Mouse (Mus musculus) spleen, adult 2 months (tissue): ENCODE data around the gene Slc7a4. TPM values are rescaled to one million over a fixed set of nuclear protein-coding genes. Genes with fewer than 3 reads are reported as not detected.
A peak's percentile ranks its signal among the peaks of the same experiment; 100 is the strongest.
"Not testable (repeated sequence)": the region's sequence is repeated elsewhere in the genome, so short reads cannot be mapped to it uniquely, and the experiment has no call there.

Experiments used
- DNase-seq, 2 experiments: peaks; one replicate each; pipeline versions ENCODE4 v3.0.0 to v3.0.0-alpha.2; 2012 to 2021; ENCODE audit warnings: low spot score in 2 of 2, low read depth in 1 of 2
- H3K27ac ChIP-seq: fragments of 200-500 bp; 2 replicates; pipeline ENCODE4 v1.5.1; 2012; ENCODE audit warnings: low read length, inconsistent platforms; ENCODE audit not compliant: insufficient read depth
- H3K27me3 ChIP-seq: fragments of 200-500 bp; 2 replicates; pipeline ENCODE4 v1.6.1; 2012; ENCODE audit warnings: mild to moderate bottlenecking, moderate library complexity, low read length, inconsistent platforms; ENCODE audit not compliant: control insufficient read depth, insufficient read depth
- H3K36me3 ChIP-seq: fragments of 200-500 bp; 2 replicates; pipeline ENCODE4 v1.6.1; 2012; ENCODE audit warnings: mild to moderate bottlenecking, low read length, inconsistent platforms; ENCODE audit not compliant: control insufficient read depth, insufficient read depth
- H3K4me1 ChIP-seq: fragments of 200-500 bp; 2 replicates; pipeline ENCODE4 v1.6.1; 2011; ENCODE audit warnings: inconsistent platforms; ENCODE audit not compliant: control insufficient read depth, insufficient read depth, insufficient read length
- H3K4me3 ChIP-seq: fragments of 200-500 bp; 2 replicates; pipeline ENCODE4 v1.5.1; 2011; ENCODE audit warnings: mild to moderate bottlenecking, inconsistent platforms; ENCODE audit not compliant: insufficient read depth, insufficient read length; ENCODE audit errors: extremely low read depth
- CTCF ChIP-seq: fragments of 200-500 bp; IDR thresholded peaks from 2 replicates; pipeline ENCODE4 v1.5.1; 2011; ENCODE audit warnings: mild to moderate bottlenecking, inconsistent platforms; ENCODE audit not compliant: insufficient read depth, insufficient read length, insufficient replicate concordance; ENCODE audit errors: extremely low read depth
- POLR2A ChIP-seq: fragments of 200-500 bp; IDR thresholded peaks from 2 replicates; pipeline ENCODE4 v1.6.1; 2011; ENCODE audit warnings: low read depth, low read length, inconsistent platforms
- WGBS: fragments of 180-500 bp; shearing (Covaris S2); methylation state at CpG from one replicate; pipeline ENCODE4 v1.1.7; 2018; 5-methylcytosine and 5-hydroxymethylcytosine counted together
- polyA plus RNA-seq: library from polyadenylated mRNA; depleted of rRNA; stranded (reverse); fragments of >200 nt; gene quantifications from 2 replicates; pipeline ENCODE4 v1.2.3, GENCODE M21; 2012

Gene Slc7a4
- polyA plus RNA-seq, 1 experiment, result 4.3 TPM

GRCm38 (mm10) chr16:17617922-17618565 lies 35.0 kb upstream of the Slc7a4 start:
- peak in 1 of 2 experiments; percentile 39 for DNase-seq
- 26% methylated on average over 13 of the region's 13 CpGs for WGBS
- TF ChIP-seq POLR2A (no peak), CTCF (peak; percentile 64; the same call in 1 of the 2 replicates)

GRCm38 (mm10) chr16:17616212-17616611 lies 33.2 kb upstream of the Slc7a4 start:
- TF ChIP-seq CTCF (no peak), POLR2A (no peak)
- no peaks in the 10 kb centered on the region for H3K27me3 ChIP-seq
- H3K27ac ChIP-seq, result no peak overlapping the region
- no peaks in the 10 kb centered on the region for H3K36me3 ChIP-seq
- WGBS, result 45% methylated on average over 5 of the region's 5 CpGs
- no peak overlapping the region for H3K4me3 ChIP-seq
- no peaks in the 10 kb centered on the region; the same call in 1 of the 2 replicates for H3K4me1 ChIP-seq
- no peak for DNase-seq

More at GRCm38 (mm10) chr16:17617922-17618565, 35.0 kb upstream of the Slc7a4 start:
- Histone ChIP-seq H3K4me3 (no peak overlapping the region), H3K27me3 (no peaks in the 10 kb centered on the region), H3K4me1 (no peaks in the 10 kb centered on the region; the same call in 1 of the 2 replicates), H3K27ac (no peak overlapping the region), H3K36me3 (no peaks in the 10 kb centered on the region)

- H3K36me3 ChIP-seq, H3K4me3 ChIP-seq, H3K4me1 ChIP-seq, H3K27ac ChIP-seq, DNase-seq, H3K27me3 ChIP-seq: not testable (repeated sequence)
- WGBS, result 90% methylated on average over 6 of the region's 6 CpGs
Observed at GRCm38 (mm10) chr16:17614740-17615139, 31.7 kb upstream of the Slc7a4 start.

- Histone ChIP-seq H3K27me3 (no peaks in the 10 kb centered on the region), H3K27ac (no peak overlapping the region), H3K4me3 (no peak overlapping the region), H3K36me3 (no peaks in the 10 kb centered on the region), H3K4me1 (no peaks in the 10 kb centered on the region)
- WGBS, result 58% methylated on average over 4 of the region's 4 CpGs
- DNase-seq, result no peak
- TF ChIP-seq POLR2A, result no peak
- no peak for TF ChIP-seq CTCF
Observed at GRCm38 (mm10) chr16:17611383-17611782, 28.4 kb upstream of the Slc7a4 start.

GRCm38 (mm10) chr16:17605684-17606083 lies 22.7 kb upstream of the Slc7a4 start:
- Histone ChIP-seq H3K4me3 (no peak overlapping the region), H3K27me3 (no peaks in the 10 kb centered on the region), H3K4me1 (no peaks in the 10 kb centered on the region), H3K36me3 (no peaks in the 10 kb centered on the region), H3K27ac (no peak overlapping the region)
- TF ChIP-seq CTCF (no peak), POLR2A (no peak)
- 79% methylated on average over 5 of the region's 5 CpGs for WGBS
- DNase-seq, result no peak

- Histone ChIP-seq H3K27me3 (no peaks in the 10 kb centered on the region), H3K36me3 (no peaks in the 10 kb centered on the region), H3K4me3 (no peak overlapping the region), H3K4me1 (no peaks in the 10 kb centered on the region), H3K27ac (no peak overlapping the region)
- WGBS, result 75% methylated on average over 4 of the region's 4 CpGs
- DNase-seq, result no peak
- TF ChIP-seq POLR2A (no peak), CTCF (no peak)
Observed at GRCm38 (mm10) chr16:17604941-17605340, 21.9 kb upstream of the Slc7a4 start.

- no peak for DNase-seq
- no peaks in the 10 kb centered on the region for H3K27me3 ChIP-seq
- TF ChIP-seq CTCF (no peak), POLR2A (no peak)
- H3K36me3 ChIP-seq, result no peaks in the 10 kb centered on the region
- H3K27ac ChIP-seq, result no peak overlapping the region
- H3K4me3 ChIP-seq, result no peak overlapping the region
- no peaks in the 10 kb centered on the region for H3K4me1 ChIP-seq
- 52% methylated on average over 3 of the region's 3 CpGs for WGBS
Observed at GRCm38 (mm10) chr16:17600944-17601562, 18.0 kb upstream of the Slc7a4 start.

- no peak for DNase-seq
Observed at GRCm38 (mm10) chr16:17590731-17591130, 7.7 kb upstream of the Slc7a4 start.

More at GRCm38 (mm10) chr16:17590731-17591130, 7.7 kb upstream of the Slc7a4 start:
- Histone ChIP-seq H3K4me1 (no peaks in the 10 kb centered on the region), H3K27me3 (no peaks in the 10 kb centered on the region), H3K4me3 (no peak overlapping the region), H3K27ac (no peak overlapping the region), H3K36me3 (no peaks in the 10 kb centered on the region)
- no peak for TF ChIP-seq CTCF
- TF ChIP-seq POLR2A, result no peak
- WGBS, result 73% methylated on average over 2 of the region's 2 CpGs
